Mouse (Mus musculus): ENCODE results near the gene Vps37b. TPM values are rescaled to one million over a fixed set of nuclear protein-coding genes. Genes with fewer than 3 reads are reported as not detected.
A peak's percentile ranks its signal among the peaks of the same experiment; 100 is the strongest.

Vps37b gene
- polyA plus RNA-seq, 1 experiment from 2014 or later = 30.7 TPM

- Histone ChIP-seq H3K4me3 (replicated peaks; ENCODE audit: low read depth, low read length) (peak overlapping the region; percentile 72), H3K4me2 (ENCODE audit: low read length) (peak overlapping the region; percentile 69), H3K4me1 (replicated peaks; ENCODE audit: insufficient read depth, low read length) (peaks cover 29% of the 10 kb centered on the region), H3K27me3 (ENCODE audit: insufficient read depth, low read length) (no peaks in the 10 kb centered on the region), H3K36me3 (ENCODE audit: insufficient read depth, low read length) (no peaks in the 10 kb centered on the region), H3K27ac (peak overlapping the region; percentile 88), H3K9me3 (replicated peaks; ENCODE audit: low read length) (no peaks in the 10 kb centered on the region), H3K9ac (ENCODE audit: low read depth, low read length) (peak overlapping the region; percentile 82)
- no peak for TF ChIP-seq CTCF (IDR thresholded peaks at IDR 0.05; ENCODE audit: low read depth)
- WGBS = 2% methylated on average over 26 of the region's 26 CpGs
- peak; percentile 57 for DNase-seq (ENCODE audit: low spot score)
- ATAC-seq (replicated peaks; ENCODE audit: low FRiP score, low read depth) = no peak
Measured at GRCm38 (mm10) chr5:124031068-124031955, 758 bp downstream of the Vps37b start.

DNA sequence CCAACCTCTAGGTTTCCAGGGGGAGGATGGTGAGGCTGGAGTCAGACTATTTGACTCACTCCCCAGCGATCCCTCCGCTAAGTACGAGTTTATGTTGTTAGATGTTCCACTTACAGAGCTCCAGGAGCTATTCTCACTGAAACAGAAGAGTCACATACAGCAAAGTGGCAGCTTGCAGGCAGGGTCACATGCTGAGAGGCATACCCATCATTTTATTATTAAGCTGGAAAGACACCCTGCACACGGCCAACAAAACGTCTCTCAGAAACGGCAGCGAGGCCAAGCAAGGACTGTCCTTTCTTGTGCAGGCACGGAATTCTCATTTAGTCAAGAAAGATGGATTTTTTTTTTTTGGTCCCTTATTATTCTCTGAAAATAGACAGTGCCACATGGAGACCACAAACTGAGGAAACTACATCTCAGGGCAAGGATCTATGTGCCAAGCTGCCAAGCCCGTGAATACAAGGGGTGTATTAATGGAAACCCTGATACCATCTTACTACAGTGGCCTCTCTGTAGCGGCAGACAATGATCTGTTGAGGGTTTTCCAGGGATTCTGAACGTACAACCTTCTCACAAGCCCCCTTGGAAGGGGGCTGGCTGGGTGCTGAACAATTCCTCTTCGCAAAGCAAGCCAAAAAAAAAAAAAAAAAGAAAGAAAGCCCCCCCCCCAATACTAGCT, 1.5 kb downstream of the Vps37b start:
- Histone ChIP-seq H3K4me2 (ENCODE audit: low read length) (peak overlapping the region; percentile 69), H3K9me3 (replicated peaks; ENCODE audit: low read length) (no peaks in the 10 kb centered on the region), H3K27me3 (ENCODE audit: insufficient read depth, low read length) (no peaks in the 10 kb centered on the region), H3K4me3 (replicated peaks; ENCODE audit: low read depth, low read length) (peak overlapping the region; percentile 72), H3K27ac (peak overlapping the region; percentile 88; the same call in 1 of the 2 replicates), H3K9ac (ENCODE audit: low read depth, low read length) (peak overlapping the region; percentile 82), H3K36me3 (ENCODE audit: insufficient read depth, low read length) (no peaks in the 10 kb centered on the region), H3K4me1 (replicated peaks; ENCODE audit: insufficient read depth, low read length) (peaks cover 33% of the 10 kb centered on the region)
- ATAC-seq (replicated peaks; ENCODE audit: low FRiP score, low read depth) (no peak), DNase-seq (ENCODE audit: low spot score) (no peak)
- no peak for TF ChIP-seq CTCF (IDR thresholded peaks at IDR 0.05; ENCODE audit: low read depth)
- 48% methylated on average over 12 of the region's 12 CpGs for WGBS

DNA sequence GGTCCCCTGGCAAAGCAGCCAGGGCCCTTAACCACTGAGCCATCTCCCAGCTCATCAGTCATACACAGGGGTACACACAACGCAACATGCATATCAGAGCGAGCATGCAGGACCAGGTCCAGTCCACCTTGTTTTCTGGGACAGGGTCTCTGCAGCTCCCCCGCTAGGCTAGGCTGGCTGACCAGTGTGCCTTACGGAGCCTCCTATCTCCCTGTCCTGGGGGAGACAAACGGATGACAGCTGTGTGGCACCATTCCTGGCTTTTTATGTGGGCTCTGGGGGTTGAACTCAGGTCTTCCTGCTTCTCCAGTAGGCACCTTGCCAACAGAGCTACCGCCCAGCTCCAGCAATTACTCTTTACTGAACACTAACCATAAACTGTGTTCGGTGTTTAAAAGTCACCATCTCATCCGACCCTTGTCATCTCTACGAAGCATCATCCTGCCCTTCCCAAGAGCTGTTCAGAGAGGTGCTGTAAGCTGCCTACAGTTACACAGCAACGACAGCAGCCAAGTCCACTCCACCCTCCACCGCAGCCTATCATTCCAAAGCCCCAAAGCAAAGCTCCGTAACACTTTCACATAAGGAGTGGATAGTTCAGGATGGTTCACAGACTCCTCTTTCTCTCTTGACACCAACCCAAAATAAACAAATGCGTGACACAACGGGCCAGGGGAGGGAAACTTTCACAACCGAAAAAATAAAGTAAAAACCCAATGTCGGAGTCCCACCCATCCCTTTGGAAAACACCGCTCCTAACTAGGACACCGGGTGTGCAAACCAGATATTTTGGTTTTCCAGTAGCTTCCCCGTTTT, 2.6 kb downstream of the Vps37b start:
- H3K4me3 ChIP-seq (replicated peaks; ENCODE audit: low read depth, low read length) = no peak overlapping the region

GRCm38 (mm10) chr5:124028680-124029079, 3.4 kb downstream of the Vps37b start:
- Histone ChIP-seq H3K9ac (ENCODE audit: low read depth, low read length) (no peak overlapping the region), H3K4me2 (ENCODE audit: low read length) (no peak overlapping the region), H3K9me3 (replicated peaks; ENCODE audit: low read length) (no peaks in the 10 kb centered on the region), H3K27me3 (ENCODE audit: insufficient read depth, low read length) (no peaks in the 10 kb centered on the region), H3K4me1 (replicated peaks; ENCODE audit: insufficient read depth, low read length) (peaks cover 42% of the 10 kb centered on the region), H3K27ac (no peak overlapping the region), H3K36me3 (ENCODE audit: insufficient read depth, low read length) (no peaks in the 10 kb centered on the region), H3K4me3 (replicated peaks; ENCODE audit: low read depth, low read length) (no peak overlapping the region)
- ATAC-seq (replicated peaks; ENCODE audit: low FRiP score, low read depth) (no peak), DNase-seq (ENCODE audit: low spot score) (no peak)
- no peak for TF ChIP-seq CTCF (IDR thresholded peaks at IDR 0.05; ENCODE audit: low read depth)
- 64% methylated on average over 7 of the region's 7 CpGs for WGBS

More for the DNA sequence above, 2.6 kb downstream of the Vps37b start:
- Histone ChIP-seq H3K4me1 (replicated peaks; ENCODE audit: insufficient read depth, low read length) (peaks cover 42% of the 10 kb centered on the region), H3K36me3 (ENCODE audit: insufficient read depth, low read length) (no peaks in the 10 kb centered on the region), H3K27ac (no peak overlapping the region), H3K9ac (ENCODE audit: low read depth, low read length) (no peak overlapping the region), H3K27me3 (ENCODE audit: insufficient read depth, low read length) (no peaks in the 10 kb centered on the region), H3K9me3 (replicated peaks; ENCODE audit: low read length) (no peaks in the 10 kb centered on the region), H3K4me2 (ENCODE audit: low read length) (peak overlapping the region; percentile 10; the same call in 1 of the 2 replicates)
- ATAC-seq (replicated peaks; ENCODE audit: low FRiP score, low read depth) (no peak), DNase-seq (ENCODE audit: low spot score) (no peak)
- TF ChIP-seq CTCF (IDR thresholded peaks at IDR 0.05; ENCODE audit: low read depth) = no peak
- WGBS = 62% methylated on average over 19 of the region's 19 CpGs

- Histone ChIP-seq H3K36me3 (ENCODE audit: insufficient read depth, low read length) (no peaks in the 10 kb centered on the region), H3K27ac (peak overlapping the region; percentile 62), H3K4me2 (ENCODE audit: low read length) (peak overlapping the region; percentile 7; the same call in 1 of the 2 replicates), H3K9me3 (replicated peaks; ENCODE audit: low read length) (no peaks in the 10 kb centered on the region), H3K27me3 (ENCODE audit: insufficient read depth, low read length) (no peaks in the 10 kb centered on the region), H3K4me3 (replicated peaks; ENCODE audit: low read depth, low read length) (no peak overlapping the region), H3K9ac (ENCODE audit: low read depth, low read length) (0 out of 2 replicates have a peak overlapping the region, but pooled peaks have one; percentile 31), H3K4me1 (replicated peaks; ENCODE audit: insufficient read depth, low read length) (peaks cover 42% of the 10 kb centered on the region)
- DNase-seq (ENCODE audit: low spot score) (no peak), ATAC-seq (replicated peaks; ENCODE audit: low FRiP score, low read depth) (no peak)
- 62% methylated on average over 19 of the region's 19 CpGs for WGBS
- TF ChIP-seq CTCF (IDR thresholded peaks at IDR 0.05; ENCODE audit: low read depth) = no peak
Measured at GRCm38 (mm10) chr5:124027702-124028470, 4.2 kb downstream of the Vps37b start.

Data from kidney, postnatal 0 days (tissue).